Mouse (Mus musculus) gastrocnemius, adult 2 months (tissue): Measurements from ENCODE around the gene Crip2. TPM values are rescaled to one million over a fixed set of nuclear protein-coding genes. Genes with fewer than 3 reads are reported as not detected.

Source experiments
- DNase-seq: peaks from one replicate; pipeline ENCODE4 v3.0.0; 2022
- H3K27ac ChIP-seq: fragments of 200-600 bp; 2 replicates; pipeline ENCODE4 v1.8.1; 2022; ENCODE audit warnings: mild to moderate bottlenecking
- H3K4me3 ChIP-seq: fragments of 200-600 bp; 2 replicates; pipeline ENCODE4 v1.8.1; 2022; ENCODE audit warnings: mild to moderate bottlenecking, moderate library complexity
- CTCF ChIP-seq: fragments of 200-600 bp; IDR thresholded peaks from 2 replicates; pipeline ENCODE4 v1.8.1; 2022; ENCODE audit warnings: antibody characterized with exemption, mild to moderate bottlenecking, moderate library complexity
- intact Hi-C: fragments of 180-260 bp; cut with DNase I; formaldehyde crosslinking; loops from one replicate; pipeline ENCODE4 v1.15.1; 2025
- total RNA-seq, 2 experiments: library from RNA; stranded (reverse); gene quantifications; 2 replicates each; pipeline ENCODE4 v1.2.3; 2021

Crip2 gene
- total RNA-seq, 2 experiments from 2014 or later: 32.4 to 41.1 TPM

DNA sequence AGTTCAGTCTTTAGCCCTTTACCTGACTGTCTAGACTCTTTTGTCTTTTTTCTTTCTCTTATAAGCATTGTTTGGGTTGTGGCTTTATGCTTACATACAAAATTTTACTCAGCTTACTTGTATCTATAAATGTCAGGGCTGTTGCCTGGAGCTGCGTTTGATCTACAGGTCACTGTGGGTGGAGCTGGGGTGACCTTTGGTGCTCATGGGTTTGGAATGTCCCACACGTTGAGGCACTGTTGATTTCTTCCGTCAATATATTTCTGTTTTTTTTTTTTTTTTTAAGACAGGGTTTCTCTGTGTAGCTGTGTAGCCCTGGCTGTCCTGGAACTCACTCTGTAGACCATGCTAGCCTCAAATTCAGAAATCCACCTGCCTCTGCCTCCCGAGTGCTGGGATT lies 41.0 kb downstream of the Crip2 start:
- no peak for DNase-seq
- intact Hi-C loops: no loop called here
- TF ChIP-seq CTCF: no peak
- Histone ChIP-seq H3K4me3 (no peak overlapping the region), H3K27ac (no peak overlapping the region)

- DNase-seq: no peak
- intact Hi-C loops: no loop called here
Measured at GRCm38 (mm10) chr12:113184945-113185344, 44.9 kb downstream of the Crip2 start.

DNA sequence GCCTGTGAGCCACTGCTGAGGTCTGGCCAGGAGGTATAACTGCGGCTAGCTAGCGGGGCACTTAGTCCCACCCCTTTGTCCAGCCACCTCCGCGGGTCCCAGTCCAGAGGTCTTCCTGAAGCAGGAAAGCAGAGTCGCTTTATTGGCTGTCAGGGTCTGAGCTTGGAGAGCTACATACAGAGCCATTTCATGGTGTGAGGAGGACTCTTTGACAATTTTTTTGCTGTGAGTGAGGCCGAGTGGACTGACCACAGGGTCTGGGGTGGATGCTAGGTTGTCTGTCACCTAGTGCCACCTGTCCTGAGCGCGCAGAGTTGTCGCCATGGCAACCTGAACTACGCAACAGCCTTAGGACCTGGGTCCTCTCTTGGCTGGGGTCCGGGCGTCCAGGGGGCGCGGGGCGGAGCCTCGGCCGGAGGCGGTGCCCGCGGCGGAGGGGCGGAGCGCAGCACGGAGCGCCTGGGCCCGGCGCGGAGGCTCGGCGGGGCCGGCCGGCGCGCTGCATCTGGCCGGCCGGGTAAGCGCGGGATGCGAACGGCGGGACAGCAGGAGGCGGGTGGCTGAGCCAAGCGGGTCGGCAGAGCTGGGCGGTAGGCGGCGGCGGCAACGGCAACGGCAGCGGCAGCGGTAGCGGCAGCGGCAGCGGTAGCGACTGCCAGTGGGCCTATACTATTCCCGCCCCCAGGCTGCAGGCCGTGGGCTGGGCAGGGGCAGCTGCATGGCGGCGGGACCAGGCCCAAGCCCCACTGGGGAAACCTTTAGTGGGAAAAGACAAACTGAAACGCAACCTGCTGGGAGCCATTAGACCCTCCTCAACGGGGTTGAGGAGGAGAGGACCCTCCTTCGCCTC lies 45.6 kb downstream of the Crip2 start, which contains the start of gene Tmem121:
Gene Tmem121 (plus strand): TSS at position 489 of the 850 bp plus-strand sequence.
- no peak within 1 kb of the TSS for H3K27ac ChIP-seq
- DNase-seq: no peak
- no peak for TF ChIP-seq CTCF
- H3K4me3 ChIP-seq: peak within 1 kb of the TSS; percentile 73
- intact Hi-C loops: no loop called here

More at GRCm38 (mm10) chr12:113184945-113185344, 44.9 kb downstream of the Crip2 start:
- Histone ChIP-seq H3K27ac (no peak overlapping the region), H3K4me3 (no peak overlapping the region)
- TF ChIP-seq CTCF: no peak

DNA sequence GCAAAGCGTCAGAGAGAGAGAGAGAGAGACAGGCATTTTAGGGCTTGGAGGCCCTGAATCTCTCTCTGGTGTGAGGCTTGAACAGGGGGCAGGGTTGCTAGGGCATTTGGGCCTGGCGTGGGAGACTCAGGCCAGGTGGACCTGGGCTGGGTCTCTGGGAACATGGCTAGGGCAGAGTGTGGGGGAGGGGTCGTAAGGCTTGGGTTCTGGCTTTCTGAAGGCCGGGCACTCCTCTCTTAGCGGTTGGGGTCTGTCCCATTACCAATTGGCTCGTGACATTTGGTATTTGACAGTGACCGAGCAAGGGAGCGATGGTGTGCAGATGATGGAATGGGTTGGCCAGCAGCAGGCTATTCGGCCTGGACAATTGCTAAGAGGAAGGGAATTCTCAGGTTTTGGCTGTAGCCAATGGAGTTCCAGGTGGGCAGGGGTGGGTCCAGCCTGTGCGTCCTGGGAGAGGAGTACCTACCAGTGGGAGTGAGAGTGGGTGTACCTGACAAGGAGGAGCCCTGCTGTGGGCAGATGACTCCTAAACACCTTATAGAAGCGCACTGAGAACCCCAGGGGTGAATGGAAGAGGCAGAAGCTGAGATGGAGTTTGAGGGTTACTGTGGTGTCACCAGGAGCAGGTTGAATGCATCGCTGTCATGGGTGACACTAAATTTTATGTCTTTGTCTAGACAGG lies 46.4 kb downstream of the Crip2 start:
- H3K4me3 ChIP-seq: peak overlapping the region; percentile 73
- no peak for DNase-seq
- no peak for TF ChIP-seq CTCF
- H3K27ac ChIP-seq: no peak overlapping the region
- intact Hi-C loops: no loop called here

- no peak overlapping the region for H3K27ac ChIP-seq
- intact Hi-C loops: no loop called here
- TF ChIP-seq CTCF: no peak
- DNase-seq: no peak
- no peak overlapping the region for H3K4me3 ChIP-seq
Measured at GRCm38 (mm10) chr12:113187011-113187375, 47.0 kb downstream of the Crip2 start.

- peak overlapping the region; percentile 67 for H3K4me3 ChIP-seq
- intact Hi-C loops: no loop called here
- no peak overlapping the region for H3K27ac ChIP-seq
- peak; percentile 82 for DNase-seq
- peak; percentile 84 for TF ChIP-seq CTCF
Measured at GRCm38 (mm10) chr12:113187584-113188295, 47.7 kb downstream of the Crip2 start.

GRCm38 (mm10) chr12:113188349-113189055 lies 48.5 kb downstream of the Crip2 start:
- intact Hi-C loops: no loop called here
- TF ChIP-seq CTCF: no peak
- H3K4me3 ChIP-seq: no peak overlapping the region

DNA sequence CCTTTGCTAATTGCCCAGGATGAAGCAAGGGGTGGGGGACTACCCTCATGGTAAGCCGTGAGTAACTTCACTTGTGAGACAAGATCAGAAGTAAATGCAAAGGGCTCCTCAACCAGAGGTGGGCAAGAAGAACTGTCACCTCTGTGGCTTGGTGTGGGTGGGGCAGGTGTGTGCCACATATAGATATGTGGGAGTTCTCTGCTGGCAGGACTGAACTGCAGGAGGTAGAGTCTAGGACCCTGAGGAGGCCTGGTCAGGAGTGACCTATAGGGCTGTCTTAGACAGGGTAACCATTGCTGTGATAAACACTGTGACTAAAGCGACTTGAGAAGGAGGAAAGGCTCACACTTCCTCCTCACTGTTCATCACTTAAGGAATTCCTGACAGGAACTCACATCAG lies 53.4 kb downstream of the Crip2 start:
- intact Hi-C loops: no loop called here
- TF ChIP-seq CTCF: no peak
- Histone ChIP-seq H3K27ac (no peak overlapping the region), H3K4me3 (no peak overlapping the region)
- DNase-seq: no peak

More at GRCm38 (mm10) chr12:113188349-113189055, 48.5 kb downstream of the Crip2 start:
- H3K27ac ChIP-seq: no peak overlapping the region
- no peak for DNase-seq

Other genes starting within 250 kb of the Crip2 start
- 10 to 100 TPM; 20.3 to 30.2 TPM for gene Jag2, start 210.5 kb upstream of the Crip2 start, total RNA-seq
- 1 to 10 TPM; 5.4 to 7.9 TPM for gene Nudt14, start 198.1 kb upstream of the Crip2 start, total RNA-seq
- gene Btbd6, start 163.8 kb upstream of the Crip2 start, total RNA-seq: 10 to 100 TPM; 13.3 to 20.6 TPM
- gene Brf1, start 139.5 kb upstream of the Crip2 start, total RNA-seq: 10 to 100 TPM; 20.8 to 21.5 TPM
- 10 to 100 TPM; 35.9 to 41.0 TPM for gene Pacs2, start 125.7 kb upstream of the Crip2 start, total RNA-seq
- not detected for gene Tex22, start 65.7 kb upstream of the Crip2 start, total RNA-seq
- gene Mta1, start 42.0 kb upstream of the Crip2 start, total RNA-seq: 10 to 100 TPM; 36.2 to 41.5 TPM
- gene Crip1, start 6.1 kb downstream of the Crip2 start, total RNA-seq: 100 to 1,000 TPM in 1 of 2 experiments, 10 to 100 TPM in 1; 71.2 to 113 TPM
- gene Tedc1, start 16.2 kb downstream of the Crip2 start, total RNA-seq: not detected
- gene Tmem121, start 45.7 kb downstream of the Crip2 start, total RNA-seq: not detected